Mouse (Mus musculus): ENCODE results near the gene Olfr1393. TPM values are rescaled to one million over a fixed set of nuclear protein-coding genes. Genes with fewer than 3 reads are reported as not detected.

Olfr1393 gene
- polyA plus RNA-seq, 1 experiment from 2014 or later = not detected

DNA sequence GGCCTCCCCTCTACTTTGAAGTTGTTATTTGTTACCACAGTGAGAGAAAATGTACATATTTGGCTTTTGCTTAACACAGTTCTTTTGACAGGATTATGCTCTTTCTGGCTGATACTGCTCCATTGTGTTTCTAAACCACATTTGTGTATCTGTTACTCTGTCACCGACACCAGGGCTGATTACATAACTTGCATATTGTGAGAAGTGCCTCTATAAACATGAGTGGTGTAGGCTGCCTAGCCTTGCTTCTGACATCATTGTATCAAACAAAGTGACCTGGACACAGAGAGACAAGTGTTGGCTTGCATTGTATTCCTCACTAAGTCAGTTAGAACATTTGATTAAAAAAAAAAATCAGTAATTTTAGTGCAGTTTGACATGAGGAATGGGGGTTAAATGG lies 18.3 kb upstream of the Olfr1393 start:
- WGBS = 56% methylated on average over 1 of the region's 1 CpGs
- no peaks in the 10 kb centered on the region for H3K27me3 ChIP-seq (replicated peaks)
- no peaks in the 10 kb centered on the region for H3K9me3 ChIP-seq
- H3K4me1 ChIP-seq (replicated peaks) = peaks cover 21% of the 10 kb centered on the region; the same call in 1 of the 2 replicates
- no peak for ATAC-seq
- H3K27ac ChIP-seq = no peak overlapping the region
- H3K4me2 ChIP-seq (replicated peaks) = no peak overlapping the region
- H3K4me3 ChIP-seq (replicated peaks) = no peak overlapping the region
- no peak overlapping the region for H3K9ac ChIP-seq
- H3K36me3 ChIP-seq = peaks cover 24% of the 10 kb centered on the region

DNA sequence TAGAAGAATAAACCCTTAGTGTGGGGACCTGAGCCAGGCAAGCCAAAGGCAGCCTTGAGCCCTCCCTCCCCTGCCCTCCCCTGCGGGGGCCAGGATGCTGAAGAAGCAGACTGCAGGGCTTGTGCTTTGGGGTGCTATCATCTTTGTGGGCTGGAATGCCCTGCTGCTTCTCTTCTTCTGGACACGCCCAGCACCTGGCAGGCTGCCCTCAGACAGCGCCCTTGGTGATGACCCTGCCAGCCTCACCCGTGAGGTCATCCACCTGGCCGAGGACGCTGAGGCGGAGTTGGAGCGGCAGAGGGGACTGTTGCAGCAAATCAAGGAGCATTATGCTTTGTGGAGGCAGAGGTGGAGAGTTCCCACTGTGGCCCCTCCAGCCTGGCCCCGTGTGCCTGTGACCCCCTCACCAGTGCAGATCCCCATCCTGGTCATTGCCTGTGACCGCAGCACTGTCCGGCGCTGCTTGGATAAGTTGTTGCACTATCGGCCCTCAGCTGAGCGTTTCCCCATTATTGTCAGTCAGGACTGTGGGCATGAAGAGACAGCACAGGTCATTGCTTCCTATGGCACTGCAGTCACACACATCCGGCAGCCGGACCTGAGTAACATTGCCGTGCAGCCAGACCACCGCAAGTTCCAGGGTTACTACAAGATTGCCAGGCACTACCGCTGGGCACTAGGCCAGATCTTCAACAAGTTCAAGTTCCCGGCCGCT lies 17.3 kb upstream of the Olfr1393 start:
- peak; percentile 9; the same call in 1 of the 2 replicates for ATAC-seq
- Histone ChIP-seq H3K27ac (no peak overlapping the region), H3K4me2 (replicated peaks) (no peak overlapping the region), H3K9ac (no peak overlapping the region), H3K4me3 (replicated peaks) (no peak overlapping the region), H3K36me3 (peaks cover 23% of the 10 kb centered on the region), H3K9me3 (no peaks in the 10 kb centered on the region), H3K4me1 (replicated peaks) (peaks cover 21% of the 10 kb centered on the region; the same call in 1 of the 2 replicates), H3K27me3 (replicated peaks) (no peaks in the 10 kb centered on the region)
- WGBS = 88% methylated on average over 21 of the region's 21 CpGs

DNA sequence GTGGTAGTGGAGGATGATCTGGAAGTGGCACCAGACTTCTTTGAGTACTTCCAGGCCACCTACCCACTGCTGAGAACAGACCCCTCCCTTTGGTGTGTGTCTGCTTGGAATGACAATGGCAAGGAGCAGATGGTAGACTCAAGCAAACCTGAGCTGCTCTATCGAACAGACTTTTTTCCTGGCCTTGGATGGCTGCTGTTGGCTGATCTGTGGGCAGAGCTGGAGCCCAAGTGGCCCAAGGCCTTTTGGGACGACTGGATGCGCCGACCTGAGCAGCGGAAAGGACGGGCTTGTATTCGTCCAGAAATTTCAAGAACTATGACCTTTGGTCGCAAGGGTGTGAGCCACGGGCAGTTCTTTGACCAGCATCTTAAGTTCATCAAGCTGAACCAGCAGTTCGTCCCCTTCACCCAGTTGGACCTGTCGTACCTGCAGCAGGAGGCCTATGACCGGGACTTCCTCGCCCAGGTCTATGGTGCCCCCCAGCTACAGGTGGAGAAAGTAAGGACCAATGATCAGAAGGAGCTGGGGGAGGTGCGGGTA lies 16.7 kb upstream of the Olfr1393 start:
- no peak overlapping the region for H3K4me2 ChIP-seq (replicated peaks)

DNA sequence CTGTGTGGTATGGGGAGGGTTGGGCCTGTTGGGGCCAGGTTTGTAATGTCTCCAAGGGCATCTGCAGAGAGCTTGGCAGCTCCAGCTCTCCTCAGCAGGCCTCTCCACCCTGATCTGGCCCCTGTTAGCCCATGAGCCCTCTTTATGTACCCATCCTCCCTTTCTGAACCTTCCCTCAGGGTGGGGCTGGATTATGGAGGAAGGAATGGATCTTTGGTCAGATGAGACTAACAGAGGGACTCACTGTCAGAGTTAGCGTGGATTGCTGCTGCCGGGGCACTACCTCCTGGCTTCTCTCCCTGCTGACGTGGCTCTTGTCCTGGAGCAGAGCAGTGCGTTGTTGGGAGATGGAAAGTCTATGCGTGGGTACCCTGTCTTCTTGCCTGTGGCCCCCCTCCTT lies 15.8 kb upstream of the Olfr1393 start:
- WGBS = 81% methylated on average over 5 of the region's 5 CpGs
- peaks cover 21% of the 10 kb centered on the region; the same call in 1 of the 2 replicates for H3K4me1 ChIP-seq (replicated peaks)
- no peaks in the 10 kb centered on the region for H3K27me3 ChIP-seq (replicated peaks)
- H3K4me3 ChIP-seq (replicated peaks) = no peak overlapping the region
- ATAC-seq = no peak
- peaks cover 23% of the 10 kb centered on the region for H3K36me3 ChIP-seq
- H3K27ac ChIP-seq = no peak overlapping the region
- H3K4me2 ChIP-seq (replicated peaks) = no peak overlapping the region
- H3K9ac ChIP-seq = no peak overlapping the region
- H3K9me3 ChIP-seq = no peaks in the 10 kb centered on the region

More for the DNA sequence above, 16.7 kb upstream of the Olfr1393 start:
- Histone ChIP-seq H3K36me3 (peaks cover 23% of the 10 kb centered on the region), H3K27me3 (replicated peaks) (no peaks in the 10 kb centered on the region), H3K4me3 (replicated peaks) (no peak overlapping the region), H3K9ac (no peak overlapping the region), H3K9me3 (no peaks in the 10 kb centered on the region), H3K4me1 (replicated peaks) (peaks cover 21% of the 10 kb centered on the region; the same call in 1 of the 2 replicates), H3K27ac (no peak overlapping the region)
- no peak for ATAC-seq
- WGBS = 88% methylated on average over 14 of the region's 14 CpGs

DNA sequence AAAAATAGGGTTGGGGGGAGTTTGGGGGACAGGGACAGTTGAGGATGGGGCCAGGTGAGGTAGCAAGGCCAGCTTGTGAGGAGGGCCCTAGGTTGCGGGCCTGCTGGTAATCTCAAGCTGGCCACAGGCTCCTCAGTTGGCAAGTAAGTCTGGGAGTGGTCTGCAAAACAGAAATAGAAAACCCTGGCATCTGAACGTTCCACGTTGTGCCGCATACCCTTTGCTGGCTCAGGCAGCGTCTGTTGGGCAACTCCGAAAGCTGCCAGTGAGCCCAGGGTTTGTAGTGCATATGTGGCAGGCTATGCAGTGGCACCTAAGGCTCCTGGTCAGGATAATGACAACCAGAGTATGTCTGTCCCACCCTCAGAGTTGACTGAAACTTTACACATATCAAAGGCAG lies 15.0 kb upstream of the Olfr1393 start:
- Histone ChIP-seq H3K4me2 (replicated peaks) (no peak overlapping the region), H3K36me3 (peaks cover 23% of the 10 kb centered on the region), H3K27me3 (replicated peaks) (no peaks in the 10 kb centered on the region), H3K27ac (no peak overlapping the region), H3K4me3 (replicated peaks) (no peak overlapping the region), H3K4me1 (replicated peaks) (peaks cover 24% of the 10 kb centered on the region; the same call in 1 of the 2 replicates), H3K9ac (no peak overlapping the region), H3K9me3 (no peaks in the 10 kb centered on the region)
- ATAC-seq = no peak
- WGBS = 90% methylated on average over 6 of the region's 6 CpGs

DNA sequence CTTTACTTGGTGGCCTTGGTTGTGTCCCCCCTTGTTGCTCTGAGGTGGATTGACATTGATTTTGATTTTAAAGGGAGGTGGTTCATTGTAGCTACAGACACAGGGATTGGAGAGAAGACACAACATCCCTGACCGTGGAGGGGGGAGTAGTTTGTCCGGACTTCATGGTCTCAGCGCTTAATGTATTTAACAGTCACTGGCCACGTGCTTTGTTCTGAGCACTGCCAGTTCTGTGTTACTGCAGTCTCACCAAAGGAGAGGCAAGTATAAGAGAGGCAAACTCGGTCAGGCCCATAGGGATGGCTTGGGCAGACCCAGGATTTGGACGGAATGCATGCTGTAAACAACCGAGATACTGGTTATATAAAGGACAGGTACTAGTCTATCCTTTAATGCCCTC lies 14.0 kb upstream of the Olfr1393 start:
- no peak for ATAC-seq
- H3K4me3 ChIP-seq (replicated peaks) = no peak overlapping the region
- no peak overlapping the region for H3K9ac ChIP-seq
- no peaks in the 10 kb centered on the region for H3K27me3 ChIP-seq (replicated peaks)
- 90% methylated on average over 7 of the region's 7 CpGs for WGBS
- peaks cover 23% of the 10 kb centered on the region for H3K36me3 ChIP-seq
- H3K9me3 ChIP-seq = no peaks in the 10 kb centered on the region
- peaks cover 24% of the 10 kb centered on the region; the same call in 1 of the 2 replicates for H3K4me1 ChIP-seq (replicated peaks)
- no peak overlapping the region for H3K4me2 ChIP-seq (replicated peaks)
- no peak overlapping the region for H3K27ac ChIP-seq

DNA sequence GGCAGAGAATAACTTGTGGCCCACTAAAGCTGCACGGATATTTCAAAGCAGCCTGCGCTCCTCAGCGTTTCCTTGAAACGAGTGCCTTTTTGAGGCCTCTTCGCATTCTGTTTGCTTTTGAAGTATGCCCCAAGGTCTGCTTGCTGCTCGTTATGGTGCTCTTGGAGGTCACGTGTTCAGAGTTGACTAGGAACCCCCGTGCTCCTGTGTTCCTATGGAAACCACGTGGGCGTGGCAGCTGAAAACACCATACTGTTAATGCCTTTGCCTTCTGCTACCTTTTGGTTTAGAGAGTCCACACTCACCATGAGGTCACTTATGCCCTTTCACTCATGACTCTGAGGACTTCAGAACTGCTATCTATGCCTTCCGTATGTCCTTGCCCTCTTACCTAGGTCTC lies 13.5 kb upstream of the Olfr1393 start:
- Histone ChIP-seq H3K4me3 (replicated peaks) (no peak overlapping the region), H3K4me2 (replicated peaks) (no peak overlapping the region), H3K9ac (no peak overlapping the region), H3K36me3 (peaks cover 23% of the 10 kb centered on the region), H3K4me1 (replicated peaks) (peaks cover 24% of the 10 kb centered on the region; the same call in 1 of the 2 replicates), H3K9me3 (no peaks in the 10 kb centered on the region), H3K27me3 (replicated peaks) (no peaks in the 10 kb centered on the region), H3K27ac (0 out of 2 replicates have a peak overlapping the region, but pooled peaks have one; percentile 1)
- peak; percentile 50 for ATAC-seq
- WGBS = 62% methylated on average over 11 of the region's 11 CpGs

DNA sequence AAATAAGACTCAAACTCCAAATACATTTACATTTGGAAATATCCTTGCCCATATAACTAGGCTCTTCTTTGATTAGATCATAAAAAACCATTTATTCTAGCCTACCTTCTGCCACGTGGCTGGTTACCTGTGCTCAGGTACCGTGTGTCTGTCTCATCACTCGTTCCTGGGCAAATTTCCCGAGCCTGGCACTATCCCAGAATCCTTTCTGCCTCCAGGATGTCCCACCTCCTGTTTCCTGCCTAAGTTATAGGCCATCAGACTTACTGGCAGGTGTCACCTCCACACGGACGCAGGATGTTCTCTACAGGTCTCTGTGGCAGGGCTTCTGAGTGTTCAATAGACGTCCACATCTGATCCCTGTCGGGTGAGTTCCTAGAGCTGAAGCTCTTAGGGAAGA lies 13.0 kb upstream of the Olfr1393 start:
- 87% methylated on average over 8 of the region's 8 CpGs for WGBS
- no peak for ATAC-seq
- no peaks in the 10 kb centered on the region for H3K27me3 ChIP-seq (replicated peaks)
- no peak overlapping the region for H3K4me2 ChIP-seq (replicated peaks)
- H3K9me3 ChIP-seq = no peaks in the 10 kb centered on the region
- H3K4me3 ChIP-seq (replicated peaks) = no peak overlapping the region
- no peak overlapping the region for H3K27ac ChIP-seq
- H3K9ac ChIP-seq = no peak overlapping the region
- peaks cover 23% of the 10 kb centered on the region for H3K36me3 ChIP-seq
- H3K4me1 ChIP-seq (replicated peaks) = peaks cover 24% of the 10 kb centered on the region; the same call in 1 of the 2 replicates

DNA sequence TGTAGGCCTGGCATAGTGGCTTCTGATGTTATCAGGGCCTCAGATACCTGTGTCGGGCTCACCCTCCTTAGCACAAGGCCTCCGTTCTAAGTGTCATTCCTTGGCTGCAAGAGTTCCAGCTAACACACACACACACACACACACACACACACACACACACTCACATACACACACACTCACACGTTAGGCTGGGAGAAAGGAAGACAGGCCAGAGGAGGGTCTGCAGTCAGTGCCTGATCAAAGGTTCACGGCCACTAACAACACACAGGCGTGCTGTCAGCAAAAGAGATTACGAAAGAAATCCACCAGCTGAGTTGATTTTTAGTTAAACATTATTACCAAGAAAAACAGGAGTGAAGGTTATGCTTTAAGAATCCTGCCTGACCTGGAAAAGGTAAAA lies 11.4 kb upstream of the Olfr1393 start:
- Histone ChIP-seq H3K27me3 (replicated peaks) (no peaks in the 10 kb centered on the region), H3K36me3 (peaks cover 9% of the 10 kb centered on the region; the same call in 1 of the 2 replicates), H3K9me3 (no peaks in the 10 kb centered on the region), H3K4me3 (replicated peaks) (no peak overlapping the region), H3K4me1 (replicated peaks) (peaks cover 9% of the 10 kb centered on the region; the same call in 1 of the 2 replicates), H3K4me2 (replicated peaks) (no peak overlapping the region), H3K27ac (no peak overlapping the region), H3K9ac (no peak overlapping the region)
- peak; percentile 48 for ATAC-seq
- 54% methylated on average over 6 of the region's 6 CpGs for WGBS

DNA sequence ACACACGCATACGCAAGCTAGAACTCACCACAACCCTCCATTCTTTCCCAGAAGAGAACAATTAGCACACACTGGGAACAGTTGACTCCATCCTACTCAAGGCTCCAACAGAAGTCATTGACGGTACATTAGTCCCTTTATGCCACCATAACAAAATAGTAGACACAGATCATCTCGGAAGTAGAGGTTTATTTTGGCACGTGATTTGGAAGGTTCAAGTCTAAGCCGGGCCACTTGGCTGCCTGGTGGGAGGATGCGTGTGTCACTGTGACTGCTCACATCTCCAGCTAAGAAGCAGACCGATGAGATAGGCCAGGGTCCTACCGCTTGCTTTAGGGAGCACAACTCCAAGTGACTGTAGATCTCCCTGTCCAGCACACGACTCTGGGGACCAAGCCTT lies 10.8 kb upstream of the Olfr1393 start:
- ATAC-seq = no peak
- Histone ChIP-seq H3K9ac (no peak overlapping the region), H3K27ac (no peak overlapping the region)

DNA sequence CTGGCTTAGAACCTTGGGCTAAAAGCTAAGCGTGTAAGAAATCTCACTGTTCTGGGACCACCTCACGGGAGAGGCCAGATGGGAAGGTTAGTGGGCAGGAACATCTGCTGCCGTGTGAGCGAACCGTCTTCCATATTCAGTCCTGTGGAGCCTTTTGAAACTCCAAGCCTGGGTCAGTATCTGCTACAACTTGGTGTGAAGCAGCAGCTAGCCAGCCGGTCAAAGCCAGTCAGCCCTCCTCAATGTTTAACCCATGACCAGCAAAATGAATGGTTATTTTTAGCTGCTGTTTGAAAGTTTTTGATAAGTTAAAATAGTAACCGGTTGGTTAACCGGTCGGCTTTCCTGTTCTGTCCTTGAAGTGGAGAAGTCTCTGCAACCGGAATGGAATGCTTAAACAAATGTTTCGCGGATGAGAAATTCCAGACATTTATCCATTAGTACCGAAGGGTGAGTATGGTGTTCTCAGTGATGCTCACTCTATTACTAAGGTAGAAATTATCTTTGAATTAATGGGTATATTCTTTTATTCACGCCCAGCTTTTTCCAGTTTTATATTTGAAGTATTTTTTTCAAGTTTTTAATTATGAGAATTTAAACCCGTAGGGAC lies 10.0 kb upstream of the Olfr1393 start:
- 56% methylated on average over 15 of the region's 15 CpGs for WGBS
- Histone ChIP-seq H3K4me2 (replicated peaks) (no peak overlapping the region), H3K27me3 (replicated peaks) (no peaks in the 10 kb centered on the region), H3K9me3 (no peaks in the 10 kb centered on the region), H3K36me3 (no peaks in the 10 kb centered on the region; the same call in 1 of the 2 replicates), H3K4me1 (replicated peaks) (0 out of 2 replicates have a peak, but pooled peaks cover 3% of the 10 kb centered on the region), H3K9ac (no peak overlapping the region), H3K27ac (0 out of 2 replicates have a peak overlapping the region, but pooled peaks have one; percentile 44), H3K4me3 (replicated peaks) (no peak overlapping the region)
- no peak for ATAC-seq

More for the DNA sequence above, 10.8 kb upstream of the Olfr1393 start:
- no peak overlapping the region for H3K4me3 ChIP-seq (replicated peaks)
- H3K9me3 ChIP-seq = no peaks in the 10 kb centered on the region
- peaks cover 4% of the 10 kb centered on the region; the same call in 1 of the 2 replicates for H3K4me1 ChIP-seq (replicated peaks)
- 83% methylated on average over 10 of the region's 10 CpGs for WGBS
- peaks cover 3% of the 10 kb centered on the region; the same call in 1 of the 2 replicates for H3K36me3 ChIP-seq
- H3K27me3 ChIP-seq (replicated peaks) = no peaks in the 10 kb centered on the region
- H3K4me2 ChIP-seq (replicated peaks) = no peak overlapping the region

DNA sequence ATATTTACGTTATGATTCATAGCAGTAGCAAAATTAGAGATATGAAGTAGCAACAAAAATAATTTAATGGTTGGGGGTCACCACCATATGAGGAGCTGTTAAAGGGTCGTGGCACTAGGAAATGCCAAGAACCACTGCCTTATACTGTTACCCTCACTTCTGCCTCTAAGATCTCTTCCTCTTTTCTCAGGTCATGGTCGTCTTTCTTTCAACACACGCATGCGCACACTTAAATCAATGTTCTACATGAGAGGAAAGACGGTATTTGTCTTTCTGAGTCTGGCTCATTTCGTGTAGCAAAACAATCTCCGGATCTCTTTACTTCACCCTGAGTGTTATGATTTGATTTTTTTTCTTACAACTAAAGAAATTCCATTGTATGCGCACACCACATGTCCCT lies 8.3 kb upstream of the Olfr1393 start:
- no peaks in the 10 kb centered on the region for H3K9me3 ChIP-seq
- H3K27ac ChIP-seq = no peak overlapping the region
- no peak overlapping the region for H3K4me3 ChIP-seq (replicated peaks)
- no peaks in the 10 kb centered on the region for H3K27me3 ChIP-seq (replicated peaks)
- 91% methylated on average over 9 of the region's 9 CpGs for WGBS
- H3K36me3 ChIP-seq = no peaks in the 10 kb centered on the region; the same call in 1 of the 2 replicates
- ATAC-seq = no peak
- 0 out of 2 replicates have a peak, but pooled peaks cover 3% of the 10 kb centered on the region for H3K4me1 ChIP-seq (replicated peaks)
- no peak overlapping the region for H3K9ac ChIP-seq
- H3K4me2 ChIP-seq (replicated peaks) = no peak overlapping the region
